Mouse (Mus musculus) A20 (cell line): Measurements from ENCODE around the gene Abcb6.

ENCODE experiments used
- DNase-seq: peaks from one replicate; pipeline ENCODE4 v3.0.0-alpha.2; 2011; ENCODE audit warnings: low read depth, low spot score

Abcb6 gene

GRCm38 (mm10) chr1:75208967-75209678 is 28.9 kb upstream of the Abcb6 start:
- DNase-seq = no peak

- DNase-seq = no peak
These were observed 21.0 kb upstream of the Abcb6 start for GRCm38 (mm10) chr1:75201236-75201635.

- peak; percentile 87 for DNase-seq
These were observed 12.3 kb upstream of the Abcb6 start for GRCm38 (mm10) chr1:75192452-75192851.

GRCm38 (mm10) chr1:75191622-75192402 is 11.6 kb upstream of the Abcb6 start, which contains the start of the genes Ankzf1 and Atg9a:
Gene Ankzf1 (plus strand): TSS chr1:75192151.
Gene Atg9a (minus strand): TSS chr1:75192196.
- DNase-seq = peak; percentile 99

GRCm38 (mm10) chr1:75191258-75191621 is 11.0 kb upstream of the Abcb6 start:
- DNase-seq = no peak

- peak; percentile 33 for DNase-seq
These were observed 10.4 kb upstream of the Abcb6 start for GRCm38 (mm10) chr1:75190577-75190976.

GRCm38 (mm10) chr1:75187914-75188483 is 7.8 kb upstream of the Abcb6 start:
- no peak for DNase-seq

GRCm38 (mm10) chr1:75187126-75187525 is 6.9 kb upstream of the Abcb6 start:
- DNase-seq = no peak

GRCm38 (mm10) chr1:75185495-75185894 is 5.3 kb upstream of the Abcb6 start:
- no peak for DNase-seq

GRCm38 (mm10) chr1:75182160-75182559 is 2.0 kb upstream of the Abcb6 start:
- DNase-seq = peak; percentile 26

- no peak for DNase-seq
These were observed 1.2 kb upstream of the Abcb6 start for GRCm38 (mm10) chr1:75181377-75181870.

GRCm38 (mm10) chr1:75180741-75181140 is 549 bp upstream of the Abcb6 start:
- no peak for DNase-seq

- peak; percentile 55 for DNase-seq
These were observed 673 bp downstream of the Abcb6 start for GRCm38 (mm10) chr1:75179334-75180104.

GRCm38 (mm10) chr1:75168472-75169464 is 11.4 kb downstream of the Abcb6 start, which contains the start of gene Zfand2b:
Gene Zfand2b (plus strand): TSS chr1:75168646.
- DNase-seq = peak; percentile 97

GRCm38 (mm10) chr1:75168093-75168471 is 12.1 kb downstream of the Abcb6 start:
- no peak for DNase-seq

- no peak for DNase-seq
These were observed 20.0 kb downstream of the Abcb6 start for GRCm38 (mm10) chr1:75160256-75160617.

- DNase-seq = no peak
These were observed 20.5 kb downstream of the Abcb6 start for GRCm38 (mm10) chr1:75159540-75160255.

- DNase-seq = no peak
These were observed 21.2 kb downstream of the Abcb6 start for GRCm38 (mm10) chr1:75158990-75159389.

- no peak for DNase-seq
These were observed 24.4 kb downstream of the Abcb6 start for GRCm38 (mm10) chr1:75155837-75156236.

- DNase-seq = no peak
These were observed 31.5 kb downstream of the Abcb6 start for GRCm38 (mm10) chr1:75148727-75149126.
